Mouse (Mus musculus): ENCODE data around the gene Crybg1. TPM values are rescaled to one million over a fixed set of nuclear protein-coding genes. Genes with fewer than 3 reads are reported as not detected.

The Crybg1 gene
- polyA plus RNA-seq, 1 experiment from 2014 or later, result 0.83 TPM

DNA sequence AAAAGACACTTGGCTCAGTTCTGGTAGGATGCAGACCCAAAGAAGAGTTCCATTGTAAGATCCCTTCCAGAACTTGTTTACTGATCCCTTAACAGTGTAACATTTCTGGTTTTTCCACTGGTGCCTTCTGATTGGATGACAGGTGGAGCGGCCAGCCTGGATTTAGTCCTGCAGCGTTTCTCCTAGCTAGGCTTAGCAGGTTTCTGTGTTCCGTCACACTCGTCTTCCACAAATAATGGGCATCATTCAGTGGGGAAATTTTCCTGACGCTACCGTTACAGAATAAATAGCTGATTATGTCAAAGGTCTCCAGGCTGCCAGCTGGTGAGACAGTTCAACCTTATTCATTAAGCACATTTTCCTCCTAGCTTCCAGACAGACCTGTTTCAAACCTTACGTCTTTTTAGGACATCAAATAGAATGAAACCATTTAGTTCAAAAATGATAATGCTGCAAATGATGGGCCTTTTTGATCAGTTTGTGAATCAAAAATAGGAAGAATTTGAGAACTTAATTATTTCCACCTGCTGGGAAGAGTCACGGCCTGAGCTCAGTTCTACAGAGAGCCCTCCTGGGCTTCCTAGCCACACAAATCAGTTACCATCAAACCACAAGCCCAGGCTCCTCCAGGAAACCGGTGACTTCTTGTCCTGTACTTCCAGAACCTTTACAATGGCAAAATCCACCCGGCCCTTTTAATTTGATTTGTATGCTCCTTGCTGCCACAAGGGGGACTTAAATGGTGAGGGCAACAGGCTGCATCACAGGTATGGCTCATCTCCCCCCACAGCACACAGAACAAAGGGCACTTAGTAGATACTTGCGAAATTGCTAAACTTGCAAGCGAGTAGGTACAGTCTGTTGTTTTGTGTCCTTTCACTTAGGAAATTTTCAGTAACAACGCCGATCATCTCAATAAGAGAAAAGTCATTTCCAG is 146.4 kb downstream of the Crybg1 start:
- 13% methylated on average over 14 of the region's 14 CpGs for WGBS
- Histone ChIP-seq H3K27me3 (replicated peaks; ENCODE audit: low read depth, poor library complexity, severe bottlenecking) (peaks cover 93% of the 10 kb centered on the region), H3K4me1 (peaks cover 42% of the 10 kb centered on the region), H3K4me3 (no peak overlapping the region), H3K36me3 (replicated peaks) (no peaks in the 10 kb centered on the region), H3K9me3 (no peaks in the 10 kb centered on the region), H3K27ac (replicated peaks) (no peak overlapping the region)
- DNase-seq (ENCODE audit: low spot score), result peak; percentile 51

- Histone ChIP-seq H3K9me3 (no peaks in the 10 kb centered on the region), H3K36me3 (replicated peaks) (no peaks in the 10 kb centered on the region), H3K4me3 (no peak overlapping the region), H3K27me3 (replicated peaks; ENCODE audit: low read depth, poor library complexity, severe bottlenecking) (peaks cover 74% of the 10 kb centered on the region), H3K27ac (replicated peaks) (no peak overlapping the region), H3K4me1 (peaks cover 30% of the 10 kb centered on the region)
- no peak for DNase-seq (ENCODE audit: low spot score)
- 69% methylated on average over 2 of the region's 2 CpGs for WGBS
Measured at GRCm38 (mm10) chr10:44000156-44000865, 148.3 kb downstream of the Crybg1 start.

DNA sequence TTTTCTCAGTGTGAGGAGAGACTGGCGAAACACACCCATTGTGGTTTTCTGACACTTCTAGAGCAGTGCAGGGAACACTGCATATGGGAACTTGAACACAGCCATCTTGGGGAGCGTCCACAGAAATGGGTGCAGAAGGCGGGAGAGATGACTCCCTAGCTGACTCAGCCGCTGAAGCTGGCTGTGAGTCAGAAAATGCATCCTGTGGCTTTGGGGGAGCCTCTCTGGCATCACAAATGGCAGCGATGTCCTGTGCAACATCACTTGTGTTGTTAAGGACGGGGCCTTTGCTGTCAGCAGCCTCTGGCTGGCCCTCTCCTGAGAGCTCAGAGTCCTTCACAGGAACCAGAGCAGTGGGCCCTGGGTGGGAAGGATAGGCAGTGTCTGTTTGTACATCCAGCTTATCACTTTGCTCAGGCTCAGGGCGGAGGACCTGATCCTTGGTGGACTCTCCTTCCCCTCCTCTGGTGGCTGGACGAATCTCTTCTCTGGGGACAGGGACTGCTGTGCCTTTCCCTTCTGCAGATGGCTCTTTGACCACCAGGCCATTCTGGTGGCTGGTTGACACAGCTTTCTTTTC is 150.1 kb downstream of the Crybg1 start:
- Histone ChIP-seq H3K4me3 (no peak overlapping the region), H3K4me1 (peaks cover 20% of the 10 kb centered on the region), H3K27me3 (replicated peaks; ENCODE audit: low read depth, poor library complexity, severe bottlenecking) (peaks cover 56% of the 10 kb centered on the region), H3K36me3 (replicated peaks) (no peaks in the 10 kb centered on the region), H3K9me3 (no peaks in the 10 kb centered on the region), H3K27ac (replicated peaks) (no peak overlapping the region)
- no peak for DNase-seq (ENCODE audit: low spot score)
- 87% methylated on average over 8 of the region's 8 CpGs for WGBS

DNA sequence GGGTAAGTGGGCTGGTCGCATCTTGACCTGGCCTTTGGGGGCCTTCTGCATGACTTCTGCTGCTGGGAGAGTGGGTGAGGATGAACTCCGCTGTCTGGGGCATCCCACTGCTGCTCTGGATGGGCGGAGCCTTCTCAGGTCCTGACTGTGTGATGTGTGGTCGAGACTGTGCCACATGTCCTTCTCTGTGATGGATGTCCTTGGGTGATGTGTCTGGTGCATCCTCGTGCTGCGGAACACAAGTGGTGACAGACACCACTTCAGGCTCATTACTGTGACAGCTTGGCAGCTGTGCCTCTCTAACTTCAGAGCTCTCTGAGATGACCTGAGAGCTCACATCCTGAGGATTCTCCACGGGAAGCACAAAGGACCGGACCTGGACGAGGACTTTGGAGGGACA is 150.6 kb downstream of the Crybg1 start:
- WGBS, result 79% methylated on average over 9 of the region's 9 CpGs
- Histone ChIP-seq H3K27me3 (replicated peaks; ENCODE audit: low read depth, poor library complexity, severe bottlenecking) (peaks cover 51% of the 10 kb centered on the region), H3K27ac (replicated peaks) (no peak overlapping the region), H3K4me3 (no peak overlapping the region), H3K4me1 (peaks cover 14% of the 10 kb centered on the region; the same call in 1 of the 2 replicates), H3K36me3 (replicated peaks) (no peaks in the 10 kb centered on the region), H3K9me3 (no peaks in the 10 kb centered on the region)
- no peak for DNase-seq (ENCODE audit: low spot score)

DNA sequence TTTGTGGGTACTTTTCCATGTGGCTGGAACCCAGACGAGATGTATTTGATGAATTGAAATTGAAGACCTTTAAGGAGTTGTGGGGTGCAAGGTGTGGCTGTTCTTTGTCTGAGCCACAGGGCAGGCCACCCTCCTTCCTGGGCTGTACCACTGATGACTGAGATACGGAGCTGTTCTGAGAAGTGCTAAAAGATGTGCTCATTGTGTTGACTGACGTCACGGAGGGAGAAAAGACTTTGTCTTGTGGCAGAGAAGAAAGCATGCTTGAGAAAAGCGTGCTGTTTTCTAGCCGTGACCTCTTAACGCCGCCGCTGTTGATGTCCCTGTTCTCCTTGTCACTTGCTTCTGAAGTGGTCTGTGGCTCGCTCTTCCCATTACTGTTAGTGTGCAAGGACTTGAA is 151.4 kb downstream of the Crybg1 start:
- Histone ChIP-seq H3K4me3 (no peak overlapping the region), H3K27me3 (replicated peaks; ENCODE audit: low read depth, poor library complexity, severe bottlenecking) (peaks cover 43% of the 10 kb centered on the region), H3K36me3 (replicated peaks) (no peaks in the 10 kb centered on the region), H3K27ac (replicated peaks) (no peak overlapping the region), H3K4me1 (peaks cover 8% of the 10 kb centered on the region; the same call in 1 of the 2 replicates), H3K9me3 (no peaks in the 10 kb centered on the region)
- WGBS, result 84% methylated on average over 10 of the region's 10 CpGs
- DNase-seq (ENCODE audit: low spot score), result no peak

GRCm38 (mm10) chr10:43995858-43996650 is 152.6 kb downstream of the Crybg1 start:
- DNase-seq (ENCODE audit: low spot score), result no peak
- Histone ChIP-seq H3K27me3 (replicated peaks; ENCODE audit: low read depth, poor library complexity, severe bottlenecking) (peaks cover 31% of the 10 kb centered on the region), H3K9me3 (no peaks in the 10 kb centered on the region), H3K4me1 (0 out of 2 replicates have a peak, but pooled peaks cover 3% of the 10 kb centered on the region), H3K4me3 (no peak overlapping the region), H3K36me3 (replicated peaks) (no peaks in the 10 kb centered on the region), H3K27ac (replicated peaks) (no peak overlapping the region)
- 81% methylated on average over 10 of the region's 10 CpGs for WGBS

DNA sequence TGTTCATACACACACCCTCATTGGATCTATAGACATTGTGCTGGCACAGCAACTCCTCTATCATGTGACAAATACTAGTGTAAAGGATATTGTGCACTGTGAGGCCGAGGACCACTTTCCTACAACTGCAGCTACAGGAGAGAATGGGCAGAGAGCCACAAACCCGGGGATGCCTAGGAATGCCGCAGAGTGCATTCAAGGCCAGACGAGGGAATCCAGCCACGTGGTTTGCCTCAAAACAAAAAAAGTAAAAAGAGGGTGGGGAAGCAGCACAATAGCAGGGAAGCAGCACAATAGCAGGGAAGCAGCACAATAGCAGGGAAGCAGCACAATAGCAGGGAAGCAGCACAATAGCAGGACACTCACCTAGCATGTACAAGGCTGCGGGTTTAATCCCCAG is 155.5 kb downstream of the Crybg1 start:
- Histone ChIP-seq H3K27me3 (replicated peaks; ENCODE audit: low read depth, poor library complexity, severe bottlenecking) (peaks cover 9% of the 10 kb centered on the region; the same call in 1 of the 2 replicates), H3K4me1 (no peaks in the 10 kb centered on the region), H3K36me3 (replicated peaks) (no peaks in the 10 kb centered on the region), H3K4me3 (no peak overlapping the region), H3K9me3 (no peaks in the 10 kb centered on the region), H3K27ac (replicated peaks) (no peak overlapping the region)
- DNase-seq (ENCODE audit: low spot score), result no peak
- 31% methylated on average over 6 of the region's 6 CpGs for WGBS

DNA sequence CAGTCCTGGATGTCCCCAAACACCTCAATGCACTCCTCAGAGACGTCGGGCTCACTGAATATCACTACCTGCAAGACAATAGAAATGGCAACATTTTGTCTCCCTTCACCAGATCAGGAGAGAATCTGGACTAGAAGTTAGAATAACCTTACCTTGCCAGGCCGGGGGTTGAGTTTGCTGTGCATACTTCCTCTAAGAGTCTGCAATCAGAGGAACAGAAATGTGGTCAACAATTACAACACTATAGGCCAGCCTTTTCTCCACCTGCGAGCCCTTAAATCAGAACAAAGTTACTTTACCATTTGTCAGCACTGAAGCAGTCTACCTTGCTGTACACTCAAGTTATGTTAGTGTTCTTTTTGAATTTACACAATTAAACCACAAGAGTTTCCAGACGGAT is 156.1 kb downstream of the Crybg1 start:
- H3K36me3 ChIP-seq (replicated peaks), result no peaks in the 10 kb centered on the region
- H3K4me1 ChIP-seq, result no peaks in the 10 kb centered on the region
- 81% methylated on average over 5 of the region's 5 CpGs for WGBS

GRCm38 (mm10) chr10:43991268-43991667 is 157.4 kb downstream of the Crybg1 start:
- Histone ChIP-seq H3K4me3 (no peak overlapping the region), H3K9me3 (no peaks in the 10 kb centered on the region), H3K4me1 (no peaks in the 10 kb centered on the region), H3K27ac (replicated peaks) (no peak overlapping the region), H3K27me3 (replicated peaks; ENCODE audit: low read depth, poor library complexity, severe bottlenecking) (no peaks in the 10 kb centered on the region), H3K36me3 (replicated peaks) (no peaks in the 10 kb centered on the region)
- DNase-seq (ENCODE audit: low spot score), result no peak
- 92% methylated on average over 5 of the region's 5 CpGs for WGBS

More for the DNA sequence above, 156.1 kb downstream of the Crybg1 start:
- no peaks in the 10 kb centered on the region for H3K9me3 ChIP-seq
- H3K27me3 ChIP-seq (replicated peaks; ENCODE audit: low read depth, poor library complexity, severe bottlenecking), result peaks cover 2% of the 10 kb centered on the region; the same call in 1 of the 2 replicates
- DNase-seq (ENCODE audit: low spot score), result no peak
- H3K27ac ChIP-seq (replicated peaks), result no peak overlapping the region
- H3K4me3 ChIP-seq, result no peak overlapping the region

GRCm38 (mm10) chr10:43983866-43984265 is 164.8 kb downstream of the Crybg1 start:
- Histone ChIP-seq H3K27ac (replicated peaks) (no peak overlapping the region), H3K4me1 (no peaks in the 10 kb centered on the region), H3K4me3 (no peak overlapping the region), H3K36me3 (replicated peaks) (no peaks in the 10 kb centered on the region), H3K27me3 (replicated peaks; ENCODE audit: low read depth, poor library complexity, severe bottlenecking) (no peaks in the 10 kb centered on the region), H3K9me3 (no peaks in the 10 kb centered on the region)
- no peak for DNase-seq (ENCODE audit: low spot score)
- WGBS, result 85% methylated on average over 2 of the region's 2 CpGs

- no peak overlapping the region for H3K27ac ChIP-seq (replicated peaks)
- H3K4me3 ChIP-seq, result no peak overlapping the region
- no peaks in the 10 kb centered on the region for H3K36me3 ChIP-seq (replicated peaks)
- H3K27me3 ChIP-seq (replicated peaks; ENCODE audit: low read depth, poor library complexity, severe bottlenecking), result no peaks in the 10 kb centered on the region
- WGBS, result 89% methylated on average over 5 of the region's 5 CpGs
- DNase-seq (ENCODE audit: low spot score), result no peak
- H3K9me3 ChIP-seq, result no peaks in the 10 kb centered on the region
- no peaks in the 10 kb centered on the region for H3K4me1 ChIP-seq
Measured at GRCm38 (mm10) chr10:43983241-43983640, 165.4 kb downstream of the Crybg1 start.

DNA sequence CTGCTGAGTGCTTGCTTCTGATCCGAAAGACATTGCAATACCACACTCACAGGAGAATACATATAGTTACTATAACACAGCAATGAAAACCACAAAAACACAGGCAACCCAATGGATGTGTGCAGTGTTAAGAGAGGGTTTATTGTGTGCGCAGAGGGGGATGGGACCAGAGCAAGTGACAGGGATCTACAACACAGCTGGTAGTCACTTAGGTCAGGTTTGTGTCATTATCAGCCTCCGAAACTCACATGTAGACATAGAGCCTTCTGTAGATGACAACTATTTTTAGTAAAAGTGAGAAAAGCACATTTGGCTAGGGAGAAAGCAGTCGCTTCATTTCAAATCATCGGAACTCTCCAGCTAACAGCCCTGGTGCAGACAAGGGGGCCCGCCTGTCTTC is 166.2 kb downstream of the Crybg1 start:
- Histone ChIP-seq H3K9me3 (no peaks in the 10 kb centered on the region), H3K4me1 (no peaks in the 10 kb centered on the region), H3K27ac (replicated peaks) (no peak overlapping the region), H3K27me3 (replicated peaks; ENCODE audit: low read depth, poor library complexity, severe bottlenecking) (no peaks in the 10 kb centered on the region), H3K4me3 (no peak overlapping the region), H3K36me3 (replicated peaks) (no peaks in the 10 kb centered on the region)
- whole genome bisulfite sequencing, result 91% methylated on average over 6 of the region's 6 CpGs
- no peak for DNase-seq (ENCODE audit: low spot score)

All from embryonic facial prominence, embryonic 10.5 days (tissue).